8 mouse cellular contexts compared by ENCODE assay signal in genomic region chr1:128456844-128457445, GRCm38 (mm10). TPM values are rescaled to one million over a fixed set of nuclear protein-coding genes. Genes with fewer than 3 reads are reported as not detected.
DNase-seq lines count a peak whose midpoint lies in the region; ATAC-seq lines count a peak whose summit lies in the region.

No protein-coding gene starts in this region.

- H3K9ac ChIP-seq in heart, embryonic 16.5 days (ENCODE audit: low read length), result peak overlapping the region; percentile 65
- H3K9ac ChIP-seq in kidney, embryonic 16.5 days (replicated peaks; ENCODE audit: low read length), result peak overlapping the region; percentile 41
- H3K9ac ChIP-seq in midbrain, embryonic 13.5 days (replicated peaks), result 0 out of 2 replicates have a peak overlapping the region, but pooled peaks have one; percentile 24

- ATAC-seq in heart, embryonic 16.5 days (replicated peaks; ENCODE audit: extremely low read depth, insufficient read depth, low FRiP score), result peak; percentile 77
- peak; percentile 87 for ATAC-seq in kidney, embryonic 16.5 days (ENCODE audit: low FRiP score, low TSS enrichment)
- ATAC-seq in midbrain, embryonic 13.5 days, result peak; percentile 62; the same call in 1 of the 2 replicates

- H3K4me2 ChIP-seq in heart, embryonic 16.5 days (ENCODE audit: low read depth, low read length), result peak overlapping the region; percentile 63
- H3K4me2 ChIP-seq in kidney, embryonic 16.5 days (replicated peaks; ENCODE audit: low read depth, low read length), result peak overlapping the region; percentile 47
- peak overlapping the region; percentile 31 for H3K4me2 ChIP-seq in midbrain, embryonic 13.5 days (replicated peaks)

- WGBS in heart, embryonic 16.5 days, result 20% methylated on average over 18 of the region's 18 CpGs
- 21% methylated on average over 18 of the region's 18 CpGs for WGBS in kidney, embryonic 16.5 days
- 36% methylated on average over 18 of the region's 18 CpGs for WGBS in midbrain, embryonic 13.5 days

- H3K4me3 ChIP-seq in brown adipose tissue, adult 24 weeks (ENCODE audit: insufficient read depth, low read depth, low read length), result peak overlapping the region; percentile 12
- H3K4me3 ChIP-seq in heart, embryonic 16.5 days (ENCODE audit: low read length), result peak overlapping the region; percentile 31
- peak overlapping the region; percentile 25 for H3K4me3 ChIP-seq in kidney, embryonic 16.5 days (ENCODE audit: low read length)
- 0 out of 2 replicates have a peak overlapping the region, but pooled peaks have one; percentile 1 for H3K4me3 ChIP-seq in midbrain, embryonic 13.5 days (replicated peaks)

- peak; percentile 14 for DNase-seq in R1 (ENCODE audit: low read depth, low spot score)
- DNase-seq in urinary bladder, postnatal 10 days (ENCODE audit: low spot score), result no peak
- DNase-seq in urinary bladder, postnatal 25 days (ENCODE audit: low spot score), result no peak
- DNase-seq in spleen, postnatal 4 days (ENCODE audit: low spot score in 2 of 2), result no peak

- H3K27me3 ChIP-seq in heart, embryonic 16.5 days (ENCODE audit: control insufficient read depth, insufficient read depth, low read length), result 0 out of 2 replicates have a peak, but pooled peaks cover 2% of the 10 kb centered on the region
- 0 out of 2 replicates have a peak, but pooled peaks cover 2% of the 10 kb centered on the region for H3K27me3 ChIP-seq in kidney, embryonic 16.5 days (ENCODE audit: insufficient read depth, low read length)
- H3K27me3 ChIP-seq in midbrain, embryonic 13.5 days, result no peaks in the 10 kb centered on the region

- H3K4me1 ChIP-seq in brown adipose tissue, adult 24 weeks (ENCODE audit: control insufficient read depth, insufficient read depth, insufficient read length, low read length), result peaks cover 18% of the 10 kb centered on the region; the same call in 1 of the 2 replicates
- peaks cover 9% of the 10 kb centered on the region; the same call in 1 of the 2 replicates for H3K4me1 ChIP-seq in heart, embryonic 16.5 days (ENCODE audit: control insufficient read depth, insufficient read depth, low read length)
- peaks cover 3% of the 10 kb centered on the region; the same call in 1 of the 2 replicates for H3K4me1 ChIP-seq in kidney, embryonic 16.5 days (ENCODE audit: insufficient read depth, low read length)
- peaks cover 13% of the 10 kb centered on the region for H3K4me1 ChIP-seq in midbrain, embryonic 13.5 days (replicated peaks)

- peak overlapping the region; percentile 22; the same call in 1 of the 2 replicates for H3K27ac ChIP-seq in brown adipose tissue, adult 24 weeks (replicated peaks; ENCODE audit: low read depth, low read length)
- H3K27ac ChIP-seq in heart, embryonic 16.5 days (ENCODE audit: low read length), result peak overlapping the region; percentile 35
- H3K27ac ChIP-seq in kidney, embryonic 16.5 days (ENCODE audit: low read length), result no peak overlapping the region
- H3K27ac ChIP-seq in midbrain, embryonic 13.5 days, result no peak overlapping the region

- no peaks in the 10 kb centered on the region for H3K9me3 ChIP-seq in heart, embryonic 16.5 days (replicated peaks; ENCODE audit: control insufficient read depth, low read length)
- no peaks in the 10 kb centered on the region for H3K9me3 ChIP-seq in kidney, embryonic 16.5 days (ENCODE audit: low read length)
- no peaks in the 10 kb centered on the region for H3K9me3 ChIP-seq in midbrain, embryonic 13.5 days

- H3K36me3 ChIP-seq in heart, embryonic 16.5 days (ENCODE audit: control insufficient read depth, insufficient read depth), result no peaks in the 10 kb centered on the region
- no peaks in the 10 kb centered on the region for H3K36me3 ChIP-seq in kidney, embryonic 16.5 days (ENCODE audit: insufficient read depth, low read length)
- H3K36me3 ChIP-seq in midbrain, embryonic 13.5 days, result no peaks in the 10 kb centered on the region

RNA-seq across cellular contexts. Expression of gene Dars, which starts 39.8 kb away (rescaled TPM):
- polyA plus RNA-seq in brown adipose tissue, adult 24 weeks (2012; ENCODE audit: insufficient read depth, insufficient read length, missing spikeins), result 70.1 and 74.0 TPM in 2 replicates
- polyA plus RNA-seq in heart, embryonic 16.5 days (2015; fragmentation: Nextera tagmentation; extraction: Ambion mirVana), result 94.9 and 121 TPM in 2 replicates
- polyA plus RNA-seq in kidney, embryonic 16.5 days (2015; fragmentation: Nextera tagmentation; extraction: Ambion mirVana), result 155 and 162 TPM in 2 replicates
- polyA plus RNA-seq in midbrain, embryonic 13.5 days (2015; fragmentation: Nextera tagmentation; extraction: Ambion mirVana), result 136 and 140 TPM in 2 replicates

Comparison
In these comparisons a context has a peak if more than half of its experiments do, and no peak if none do; other contexts are left out.
1. H3K27ac ChIP-seq: peak in brown adipose tissue, adult 24 weeks (single experiment) and heart, embryonic 16.5 days (single experiment); none in kidney, embryonic 16.5 days (single experiment) and midbrain, embryonic 13.5 days (single experiment).
2. Peak in every context shown above with its lines, with median percentiles within 50 percentile points of each other: H3K4me3 ChIP-seq, ATAC-seq, H3K4me2 ChIP-seq and H3K9ac ChIP-seq.